In genomic region chr2:172911157-172911556, GRCm38 (mm10) we compare ENCODE assay signal across 16 mouse cellular contexts. TPM values are rescaled to one million over a fixed set of nuclear protein-coding genes. Genes with fewer than 3 reads are reported as not detected.
DNase-seq lines count a peak whose midpoint lies in the region; ATAC-seq lines count a peak whose summit lies in the region.
"Had no signal": no experiment of that assay in that cellular context is flagged by ENCODE, and none has a peak within 500 bp of the region (broad histone marks: within the 10 kb centered on the region; RNA-seq: fewer than 3 reads in every experiment).

No protein-coding gene starts in this region.

- 62% methylated on average over 6 of the region's 6 CpGs for WGBS in heart, embryonic 10.5 days

- no peaks in the 10 kb centered on the region for H3K27me3 ChIP-seq in heart, embryonic 10.5 days (ENCODE audit: insufficient read depth, poor library complexity, severe bottlenecking)
- H3K27me3 ChIP-seq: liver, embryonic 12.5 days had no signal

- peaks cover 78% of the 10 kb centered on the region for H3K4me1 ChIP-seq in heart, embryonic 10.5 days
- H3K4me1 ChIP-seq: liver, embryonic 12.5 days had no signal

- intact Hi-C loops in gastrocnemius, postnatal 36 days (cut with DNase I) = no loop called here
- intact Hi-C loops in heart, postnatal 36 days (cut with DNase I) = no loop called here

- peaks cover 25% of the 10 kb centered on the region for H3K36me3 ChIP-seq in heart, embryonic 10.5 days
- H3K36me3 ChIP-seq: liver, embryonic 12.5 days had no signal

- no peak for ATAC-seq in erythroblast, adult 5-6 weeks (replicated peaks; ENCODE audit: low FRiP score, poor library complexity, severe bottlenecking)
- ATAC-seq: liver, embryonic 12.5 days had no signal

- H3K9me3 ChIP-seq in heart, embryonic 10.5 days = no peaks in the 10 kb centered on the region
- H3K9me3 ChIP-seq: liver, embryonic 12.5 days had no signal

- peak; percentile 34 for DNase-seq in gastrocnemius, adult 18-20 months (ENCODE audit: low spot score)
- no peak for DNase-seq in gastrocnemius, postnatal 36 days
- peak; percentile 89 for DNase-seq in adrenal gland, adult 8-10 months
- DNase-seq in heart, embryonic 10.5 days (ENCODE audit: low spot score) = no peak
- DNase-seq in heart, postnatal 36 days = peak; percentile 11 to 12
- DNase-seq in cerebellum, postnatal 10 days = no peak
- DNase-seq in cerebellum, adult 9-11 months = no peak
- DNase-seq: cerebellum, adult 11-12 months; embryo, embryonic 11 days; kidney, adult 18-20 months; kidney, postnatal 4 days; right cerebral cortex, adult 18-20 months; thymus, postnatal 4 days had no signal

- no peak overlapping the region for H3K4me3 ChIP-seq in heart, embryonic 10.5 days
- H3K4me3 ChIP-seq: left cerebral cortex, adult 2 months; liver, embryonic 12.5 days had no signal

- 0 out of 2 replicates have a peak overlapping the region, but pooled peaks have one; percentile 19 for H3K27ac ChIP-seq in heart, embryonic 10.5 days
- H3K27ac ChIP-seq: left cerebral cortex, adult 2 months; liver, embryonic 12.5 days had no signal

RNA-seq across cellular contexts. Expression of gene Bmp7, which starts 29.0 kb away (rescaled TPM):
- under 1 TPM; 0.45 to 0.68 TPM for total RNA-seq in gastrocnemius, adult 18-20 months (2021)
- under 1 TPM; 0.37 to 0.74 TPM for total RNA-seq in gastrocnemius, postnatal 36 days (2021)
- 100 to 1,000 TPM in 2 of 4 experiments, 10 to 100 TPM in 2; 39.9 to 107 (median 72.1) TPM for total RNA-seq in adrenal gland, adult 8-10 months (2022)
- polyA plus RNA-seq in heart, embryonic 10.5 days (2016; fragmentation: Nextera tagmentation; extraction: Ambion mirVana) = 49.5 and 70.0 TPM in 2 replicates
- total RNA-seq in heart, postnatal 36 days (2021) = 1 to 10 TPM; 1.1 to 1.2 TPM
- not detected in 2 replicates for total RNA-seq in erythroblast, adult 5-6 weeks (2015; ENCODE audit: low replicate concordance)
- total RNA-seq in erythroblast, adult 5-6 weeks (2017; ENCODE audit: low replicate concordance) = 0.26 TPM in 1 of 2 replicates, not detected in the other

Comparison
In these comparisons a context has a peak if more than half of its experiments do, and no peak if none do; other contexts are left out.
1. DNase-seq: peak in gastrocnemius, adult 18-20 months (single experiment), adrenal gland, adult 8-10 months (single experiment) and heart, postnatal 36 days (2 of 2); none in gastrocnemius, postnatal 36 days (0 of 2), heart, embryonic 10.5 days (single experiment), cerebellum, postnatal 10 days (0 of 2) and cerebellum, adult 9-11 months (single experiment).
2. RNA of gene Bmp7, which starts 29.0 kb away (total RNA-seq): 39.9 to 107 TPM in adrenal gland, adult 8-10 months; 1.1 to 1.2 TPM in heart, postnatal 36 days, 0.37 to 0.74 TPM in gastrocnemius, postnatal 36 days, 0.45 to 0.68 TPM in gastrocnemius, adult 18-20 months and 0.26 TPM in erythroblast, adult 5-6 weeks; every median in the first group is over 10 times any median in the second.